Mouse (Mus musculus) megakaryocyte, embryonic 14.5 days (primary cell): ENCODE measurements at regions not wholly inside any gene's neighbourhood (a gene's known extent, or its start where the extent isn't known, plus 50 kb on each side); places are given as distances from the start of the nearest gene placed in this dataset.

Experiments used
- FLI1 ChIP-seq: IDR thresholded peaks from 2 replicates; pipeline ENCODE4 v1.6.1; 2012; ENCODE audit warnings: low read length, inconsistent platforms, mixed read lengths
- GATA1 ChIP-seq: IDR thresholded peaks from 3 replicates; pipeline ENCODE4 v1.6.1; 2012; ENCODE audit warnings: mixed read lengths, low read length, inconsistent platforms, borderline replicate concordance

DNA sequence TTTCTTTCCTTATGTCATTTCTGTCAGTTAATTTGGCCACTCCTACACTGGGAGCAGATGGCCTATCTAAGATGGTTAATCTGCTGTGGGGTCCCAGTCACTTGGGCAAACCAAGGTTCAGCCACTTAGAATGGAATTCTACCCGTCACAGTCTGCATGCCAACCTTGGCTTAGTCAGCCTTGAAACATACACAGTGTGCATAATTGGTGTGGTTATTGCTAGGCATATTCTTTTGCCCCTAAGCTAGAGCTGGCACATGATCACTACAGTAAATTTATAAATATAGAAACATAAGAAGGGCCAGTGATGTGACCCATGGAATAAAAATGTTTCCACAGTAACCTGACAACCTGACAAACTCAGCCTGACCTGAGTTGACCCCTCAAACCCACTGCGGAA, 130.7 kb upstream of the Pgrmc2 start:
- TF ChIP-seq GATA1 (no peak), FLI1 (no peak)
